Mouse (Mus musculus): ENCODE measurements around the gene Meiob.

DNA sequence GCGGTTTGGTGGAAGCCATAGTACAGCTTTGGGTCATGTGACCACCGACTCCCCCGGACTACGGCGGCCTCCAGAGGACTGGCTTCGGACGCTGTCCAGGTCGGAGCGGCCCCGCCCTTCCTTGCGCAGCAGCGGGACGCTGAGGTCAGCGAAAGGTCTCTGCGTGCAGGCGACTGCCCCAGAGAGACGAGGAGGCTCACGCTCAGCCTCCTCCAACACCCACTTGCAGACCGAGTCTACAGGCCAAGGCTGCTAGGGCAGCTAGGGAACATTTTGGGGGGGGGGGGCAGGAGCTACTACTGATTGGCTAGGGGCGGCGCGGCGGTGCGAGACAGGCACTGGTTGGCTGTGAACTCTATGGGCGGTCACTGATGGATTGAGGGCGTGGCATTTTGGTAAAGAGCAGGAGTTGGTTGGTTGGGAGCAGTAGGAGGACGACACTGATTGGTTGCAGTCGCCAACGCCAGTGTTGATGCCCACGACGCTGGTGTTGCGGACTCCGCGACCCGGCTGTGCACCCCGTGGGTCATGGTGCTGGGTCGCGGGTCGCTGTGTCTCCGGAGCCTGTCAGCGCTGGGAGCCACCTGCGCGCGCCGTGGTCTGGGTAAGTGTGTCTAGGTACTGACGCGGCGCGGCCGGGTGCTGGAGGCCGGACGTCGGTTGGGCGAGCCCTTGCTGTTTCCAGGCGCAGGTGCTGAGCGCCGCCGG lies 46.1 kb downstream of the Meiob start, which contains the start of gene Fahd1:
- no peak for TF ChIP-seq EP300 (optimal IDR thresholded peaks at IDR 0.05)
- TF ChIP-seq CTCF (IDR thresholded peaks at IDR 0.05; ENCODE audit: low read depth): peak; percentile 51
